Mouse (Mus musculus) neural tube, embryonic 10.5 days (tissue): ENCODE measurements around the gene Sult1c1.
"Not testable (repeated sequence)": the region's sequence is repeated elsewhere in the genome, so short reads cannot be mapped to it uniquely, and the experiment has no call there.

Experiments
- DNase-seq: peaks from one replicate; pipeline ENCODE4 v3.0.0-alpha.2; 2017; ENCODE audit warnings: low spot score; ENCODE audit errors: extremely low spot score

Gene Sult1c1

DNA sequence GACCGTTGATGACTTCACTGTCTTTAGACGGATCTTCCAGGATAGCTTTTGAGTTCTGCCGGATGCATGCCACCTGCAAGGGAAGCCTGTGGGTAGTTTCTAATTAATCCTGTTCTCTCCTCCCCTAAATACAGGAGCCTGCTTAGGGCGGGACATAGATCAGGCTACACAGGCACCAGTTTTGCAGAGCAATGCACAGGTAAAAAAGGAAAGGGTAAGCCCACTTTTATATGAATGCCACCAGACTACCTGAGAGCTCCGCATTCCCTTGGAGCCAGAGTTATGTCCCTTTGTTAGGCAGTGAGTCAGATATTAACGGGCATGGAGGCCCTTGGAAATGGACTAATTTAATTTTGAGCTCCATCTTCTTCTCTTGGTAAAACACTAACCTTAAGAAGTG, at the start of gene Sult1c1:
TSS of gene Sult1c1 (minus strand) at position 101 of the 400 bp plus-strand sequence.
- no peak for DNase-seq

DNA sequence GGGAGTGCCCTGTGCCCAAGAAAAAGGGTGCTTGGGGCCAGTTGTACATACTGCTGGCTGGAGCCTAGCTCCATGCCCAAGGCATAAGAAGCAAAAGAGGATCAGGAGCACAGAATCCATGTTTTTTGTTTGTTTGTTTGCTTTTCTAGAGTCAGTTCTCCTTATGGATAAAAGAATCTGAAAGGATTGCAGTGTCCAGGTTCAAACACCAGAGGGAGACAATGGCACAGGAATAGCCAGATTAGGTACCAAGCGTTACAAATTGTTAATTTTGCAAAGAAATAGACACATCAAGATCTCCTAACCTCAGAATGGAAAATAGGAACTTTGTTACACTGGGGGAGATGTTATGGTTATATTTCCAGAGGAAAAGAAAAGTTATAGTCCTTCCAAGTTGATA, 23.7 kb upstream of the Sult1c1 start:
- DNase-seq: peak; percentile 15

DNA sequence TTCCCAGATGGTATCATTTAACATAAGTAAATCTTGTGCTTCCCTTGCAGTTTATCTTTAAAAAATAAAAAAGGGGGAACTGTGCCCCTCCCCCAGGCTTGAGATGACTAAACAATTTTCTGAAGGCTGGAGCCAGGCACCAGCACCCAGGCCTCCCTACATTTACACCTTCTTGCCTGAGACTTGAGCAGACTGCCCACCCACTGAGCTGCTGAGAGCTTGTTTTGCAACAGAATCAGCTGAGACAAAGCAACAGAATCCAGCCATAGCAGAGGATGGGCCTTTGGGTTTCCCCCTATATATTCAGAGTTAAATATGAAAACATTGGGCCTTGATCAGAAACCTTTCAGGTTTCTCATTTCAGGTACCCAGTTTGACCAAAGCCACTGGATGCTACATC, 20.7 kb upstream of the Sult1c1 start:
- no peak for DNase-seq

DNA sequence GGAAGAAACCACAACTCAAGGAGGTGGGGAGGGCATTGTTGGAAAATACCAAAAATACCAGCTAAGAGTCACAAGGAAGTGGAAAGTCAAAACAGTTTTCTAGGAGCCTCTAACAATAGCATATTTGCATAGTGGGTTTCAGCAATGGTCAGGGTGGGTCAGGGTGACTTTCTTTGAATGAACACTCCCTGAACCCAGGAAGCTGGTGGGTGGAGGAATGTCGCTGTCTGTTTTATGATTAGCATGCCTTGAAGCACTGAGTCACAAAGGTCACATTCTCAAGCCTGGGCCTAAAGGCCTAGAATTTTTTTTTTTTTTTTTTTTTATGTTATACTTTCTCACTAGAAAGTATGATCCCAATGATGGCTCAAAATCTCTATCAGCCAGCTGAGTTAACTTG, 20.1 kb upstream of the Sult1c1 start:
- DNase-seq: not testable (repeated sequence)

- DNase-seq: no peak
These were observed 13.0 kb upstream of the Sult1c1 start for GRCm38 (mm10) chr17:54003522-54003921.

- no peak for DNase-seq
These were observed 16.9 kb downstream of the Sult1c1 start for GRCm38 (mm10) chr17:53973606-53974005.

DNA sequence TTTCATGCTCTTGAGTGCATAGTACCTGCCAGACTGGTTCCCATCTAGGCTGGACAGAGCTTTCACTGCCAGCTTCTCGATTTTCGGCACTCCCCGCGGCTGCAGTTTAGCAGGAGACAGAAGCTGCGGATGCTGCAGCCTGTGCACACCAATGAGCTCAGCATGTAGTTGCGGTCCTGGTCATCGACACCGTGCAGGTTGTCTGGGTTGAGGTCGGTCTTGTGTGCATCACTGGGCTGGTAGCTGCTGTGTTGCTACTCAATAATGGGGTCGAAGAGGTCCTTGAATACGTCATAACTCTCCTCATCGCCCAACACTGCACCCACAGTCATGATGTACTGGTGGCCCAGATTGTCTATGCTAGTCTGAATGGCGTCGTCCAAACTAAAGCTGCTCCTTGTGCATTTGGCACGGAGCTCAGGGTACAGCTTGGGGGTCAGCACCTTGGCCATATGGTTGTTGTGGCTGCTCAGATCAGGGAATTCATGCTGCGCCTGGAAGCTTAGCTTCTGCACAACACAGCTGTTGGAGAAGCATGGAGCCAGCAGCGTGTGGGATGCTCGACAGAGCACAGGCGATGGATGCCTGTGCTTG, 48.8 kb downstream of the Sult1c1 start:
- no peak for DNase-seq

DNA sequence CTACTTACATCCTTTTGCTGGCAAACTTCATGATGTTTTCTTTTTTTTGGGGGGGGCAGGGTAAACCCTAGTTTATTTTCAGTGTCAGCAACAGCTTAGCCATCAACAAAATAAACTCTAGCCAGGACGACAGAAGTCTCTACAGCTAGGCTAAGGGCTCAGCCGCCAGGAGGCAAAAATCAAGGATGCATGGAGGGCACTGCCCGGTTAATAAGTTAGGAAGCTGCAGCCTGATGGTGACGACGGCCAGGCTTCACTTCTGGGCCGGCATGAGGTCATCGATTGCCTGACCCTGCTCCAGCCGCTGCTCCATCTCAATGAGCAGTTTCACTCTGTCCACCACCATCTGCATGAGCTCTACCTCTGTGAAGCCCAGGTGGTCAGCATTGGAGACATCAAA, 49.7 kb downstream of the Sult1c1 start:
- DNase-seq: no peak
